In the genomic region with DNA sequence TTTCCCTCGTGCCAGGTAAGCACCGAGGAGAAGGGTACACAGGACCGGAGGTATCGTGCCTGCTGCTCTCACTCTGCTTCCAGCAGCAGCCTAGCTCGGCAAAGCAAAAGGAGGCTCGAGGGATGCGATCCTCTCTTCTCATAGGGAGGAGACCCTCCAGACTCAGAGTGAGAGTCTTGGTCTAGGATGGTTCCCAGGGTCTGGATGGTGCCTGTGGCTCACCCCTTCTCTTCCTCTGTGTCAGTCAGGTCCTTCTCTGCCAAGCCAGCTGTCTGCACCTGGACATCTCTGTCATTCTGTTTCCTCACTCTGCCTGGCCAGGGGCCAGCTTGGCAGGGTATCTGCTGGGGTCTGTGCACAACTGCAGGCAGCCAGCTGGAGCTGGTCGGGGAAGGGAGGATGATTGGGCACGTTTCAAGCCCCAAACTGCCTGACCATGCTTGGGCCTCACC, we compare ENCODE assay signal across 9 mouse cellular contexts.
DNase-seq lines count a peak whose midpoint lies in the region; ATAC-seq and TF ChIP-seq lines count a peak whose summit lies in the region.
"Had no signal": no experiment of that assay in that cellular context is flagged by ENCODE, and none has a peak within 500 bp of the region (broad histone marks: within the 10 kb centered on the region; RNA-seq: fewer than 3 reads in every experiment).

No protein-coding gene starts in this region.

- no peaks in the 10 kb centered on the region for H3K4me1 ChIP-seq in kidney, adult 2 months (ENCODE audit: control insufficient read depth, insufficient read depth, low read length)
- peaks cover 27% of the 10 kb centered on the region for H3K4me1 ChIP-seq in embryonic facial prominence, embryonic 12.5 days
- peaks cover 26% of the 10 kb centered on the region for H3K4me1 ChIP-seq in heart, embryonic 13.5 days
- H3K4me1 ChIP-seq in lung, adult 2 months (ENCODE audit: control insufficient read depth, insufficient read depth, low read length): no peaks in the 10 kb centered on the region
- peaks cover 21% of the 10 kb centered on the region for H3K4me1 ChIP-seq in stomach, embryonic 15.5 days

- no peaks in the 10 kb centered on the region for H3K9me3 ChIP-seq in embryonic facial prominence, embryonic 12.5 days
- H3K9me3 ChIP-seq in heart, embryonic 13.5 days: no peaks in the 10 kb centered on the region
- no peaks in the 10 kb centered on the region for H3K9me3 ChIP-seq in stomach, embryonic 15.5 days

- H3K27ac ChIP-seq in kidney, adult 2 months (ENCODE audit: insufficient read depth, low read depth, low read length): no peak overlapping the region
- peak overlapping the region; percentile 70; the same call in 1 of the 2 replicates for H3K27ac ChIP-seq in embryonic facial prominence, embryonic 12.5 days
- H3K27ac ChIP-seq in heart, embryonic 13.5 days (replicated peaks): peak overlapping the region; percentile 20; the same call in 1 of the 2 replicates
- peak overlapping the region; percentile 78 for H3K27ac ChIP-seq in stomach, embryonic 15.5 days

- ATAC-seq in embryonic facial prominence, embryonic 12.5 days (ENCODE audit: insufficient number of reproducible peaks, insufficient read depth, low FRiP score, low TSS enrichment): no peak
- no peak; the same call in 1 of the 2 replicates for ATAC-seq in heart, embryonic 13.5 days (ENCODE audit: extremely low read depth, insufficient number of reproducible peaks, low FRiP score, low TSS enrichment)
- ATAC-seq in stomach, embryonic 15.5 days (ENCODE audit: insufficient read depth, low FRiP score, low read depth): 0 out of 2 replicates have a peak, but pooled peaks have one; percentile 27

- WGBS in kidney, adult 2 months: 75% methylated on average over 9 of the region's 9 CpGs
- WGBS in embryonic facial prominence, embryonic 12.5 days: 73% methylated on average over 9 of the region's 9 CpGs
- WGBS in heart, embryonic 13.5 days: 69% methylated on average over 9 of the region's 9 CpGs
- WGBS in lung, adult 2 months: 63% methylated on average over 9 of the region's 9 CpGs
- WGBS in stomach, embryonic 15.5 days: 55% methylated on average over 9 of the region's 9 CpGs

- TF ChIP-seq CTCF in kidney, adult 2 months (conservative IDR thresholded peaks at IDR 0.05; ENCODE audit: insufficient read depth, insufficient read length, low read depth, low read length): no peak
- TF ChIP-seq CTCF in lung, adult 2 months (IDR thresholded peaks at IDR 0.05; ENCODE audit: insufficient read depth, low read length): no peak

- peak; percentile 21 for DNase-seq in kidney, adult 2 months
- DNase-seq in kidney, adult 9 months: no peak
- DNase-seq in lung, adult 2 months: peak; percentile 11
- no peak for DNase-seq in thymus, postnatal 36 days
- DNase-seq in left cerebral cortex, adult 11 months (ENCODE audit: low spot score): no peak

- no peaks in the 10 kb centered on the region for H3K36me3 ChIP-seq in kidney, adult 2 months (ENCODE audit: control insufficient read depth, insufficient read depth, low read length)
- H3K36me3 ChIP-seq in embryonic facial prominence, embryonic 12.5 days: no peaks in the 10 kb centered on the region
- no peaks in the 10 kb centered on the region for H3K36me3 ChIP-seq in heart, embryonic 13.5 days
- no peaks in the 10 kb centered on the region for H3K36me3 ChIP-seq in stomach, embryonic 15.5 days
- H3K36me3 ChIP-seq: G1E had no signal

- no peaks in the 10 kb centered on the region; the same call in 1 of the 2 replicates for H3K27me3 ChIP-seq in kidney, adult 2 months (replicated peaks; ENCODE audit: control insufficient read depth, insufficient read depth, low read length)
- no peaks in the 10 kb centered on the region for H3K27me3 ChIP-seq in embryonic facial prominence, embryonic 12.5 days
- H3K27me3 ChIP-seq in heart, embryonic 13.5 days (replicated peaks): no peaks in the 10 kb centered on the region
- no peaks in the 10 kb centered on the region for H3K27me3 ChIP-seq in stomach, embryonic 15.5 days (replicated peaks)

- TF ChIP-seq POLR2A in kidney, adult 2 months (IDR thresholded peaks at IDR 0.05; ENCODE audit: low read depth, low read length): no peak
- no peak for TF ChIP-seq POLR2A in lung, adult 2 months (IDR thresholded peaks at IDR 0.05; ENCODE audit: borderline replicate concordance, extremely low read depth, low read depth, low read length)

- no peak overlapping the region for H3K9ac ChIP-seq in embryonic facial prominence, embryonic 12.5 days
- H3K9ac ChIP-seq in heart, embryonic 13.5 days: no peak overlapping the region
- H3K9ac ChIP-seq in stomach, embryonic 15.5 days: no peak overlapping the region

- H3K4me2 ChIP-seq in embryonic facial prominence, embryonic 12.5 days (replicated peaks): no peak overlapping the region
- H3K4me2 ChIP-seq in heart, embryonic 13.5 days: no peak overlapping the region
- H3K4me2 ChIP-seq in stomach, embryonic 15.5 days: no peak overlapping the region

- H3K4me3 ChIP-seq in kidney, adult 2 months (ENCODE audit: insufficient read depth, low read depth, low read length): no peak overlapping the region
- no peak overlapping the region for H3K4me3 ChIP-seq in embryonic facial prominence, embryonic 12.5 days
- no peak overlapping the region for H3K4me3 ChIP-seq in heart, embryonic 13.5 days
- H3K4me3 ChIP-seq in lung, adult 2 months (replicated peaks; ENCODE audit: extremely low read depth, low read depth, low read length): no peak overlapping the region
- no peak overlapping the region for H3K4me3 ChIP-seq in stomach, embryonic 15.5 days (replicated peaks)

Comparison
In these comparisons a context has a peak if more than half of its experiments do, and no peak if none do; other contexts are left out.
1. DNase-seq: peak in kidney, adult 2 months (single experiment) and lung, adult 2 months (single experiment); none in kidney, adult 9 months (single experiment), thymus, postnatal 36 days (0 of 2) and left cerebral cortex, adult 11 months (single experiment).